Mouse (Mus musculus) midbrain, postnatal 0 days (tissue): ENCODE results near the gene Tex50. TPM values are rescaled to one million over a fixed set of nuclear protein-coding genes. Genes with fewer than 3 reads are reported as not detected.
A peak's percentile ranks its signal among the peaks of the same experiment; 100 is the strongest.

Experiments used
- ATAC-seq: fragments of 200-750 bp; cut with Nextera tagmentation; 2 replicates; pipeline ENCODE4 v1.8.0; 2017; ENCODE audit warnings: moderate number of reproducible peaks, mild to moderate bottlenecking, moderate TSS enrichment, moderate library complexity; ENCODE audit not compliant: low FRiP score
- DNase-seq: peaks from one replicate; pipeline ENCODE4 v3.0.0-alpha.2; 2015; ENCODE audit warnings: low spot score
- H3K27ac ChIP-seq: fragments of 300-500 bp; sonication (generic); 2 replicates; pipeline ENCODE4 v1.5.1; 2014; ENCODE audit warnings: low read depth, mild to moderate bottlenecking, low read length, mixed read lengths
- H3K27me3 ChIP-seq: fragments of 300-500 bp; sonication (generic); 2 replicates; pipeline ENCODE4 v1.6.1; 2014; ENCODE audit warnings: low read length, control low read depth, mixed read lengths; ENCODE audit not compliant: insufficient read depth
- H3K36me3 ChIP-seq: fragments of 300-500 bp; sonication (generic); 2 replicates; pipeline ENCODE4 v1.6.1; 2014; ENCODE audit warnings: low read length, control low read depth, mixed read lengths; ENCODE audit not compliant: insufficient read depth
- H3K4me1 ChIP-seq: fragments of 300-500 bp; sonication (generic); 2 replicates; pipeline ENCODE4 v1.6.1; 2014; ENCODE audit warnings: mild to moderate bottlenecking, control low read depth, antibody characterized with exemption, low read length, mixed read lengths; ENCODE audit not compliant: insufficient read depth
- H3K4me2 ChIP-seq: fragments of 300-500 bp; sonication (generic); 2 replicates; pipeline ENCODE4 v1.6.1; 2014; ENCODE audit warnings: low read depth, mild to moderate bottlenecking, low read length, mixed read lengths; ENCODE audit not compliant: poor library complexity, severe bottlenecking
- H3K4me3 ChIP-seq: fragments of 300-500 bp; sonication (generic); 2 replicates; pipeline ENCODE4 v1.5.1; 2014; ENCODE audit warnings: low read depth, mild to moderate bottlenecking, low read length, moderate library complexity
- H3K9ac ChIP-seq: fragments of 300-500 bp; sonication (generic); replicated peaks from 2 replicates; pipeline ENCODE4 v1.6.1; 2014; ENCODE audit warnings: mild to moderate bottlenecking, low read length, moderate library complexity, mixed read lengths; ENCODE audit not compliant: poor library complexity, severe bottlenecking
- H3K9me3 ChIP-seq: fragments of 300-500 bp; sonication (generic); 2 replicates; pipeline ENCODE4 v1.6.1; 2016; ENCODE audit warnings: low read length, control low read depth
- CTCF ChIP-seq: IDR thresholded peaks from 2 replicates; pipeline ENCODE4 v1.5.1; 2016; ENCODE audit warnings: antibody characterized with exemption, mild to moderate bottlenecking
- WGBS: fragments of 180-500 bp; shearing (Covaris S2); extraction: QIAGEN DNeasy Blood & Tissue Kit; methylation state at CpG from one replicate; pipeline ENCODE4 v1.1.7; 2014; 5-methylcytosine and 5-hydroxymethylcytosine counted together
- polyA plus RNA-seq: library from polyadenylated mRNA; unstranded; fragments of >200 nt; fragmentation: Nextera tagmentation; extraction: Ambion mirVana; gene quantifications from 2 replicates; pipeline ENCODE4 v1.2.1, GENCODE M21; 2015
- total RNA-seq: library from RNA; depleted of rRNA; stranded (reverse); fragments of >200 nt; gene quantifications from 2 replicates; pipeline ENCODE4 v1.2.3, GENCODE M21; 2014; rRNA removed

Tex50 gene
- total and polyA plus RNA-seq, 2 experiments from 2014 or later = 0.73 TPM; not detected in 1

GRCm38 (mm10) chr1:161109216-161109615 lies 49.9 kb downstream of the Tex50 start:
- no peaks in the 10 kb centered on the region for H3K4me1 ChIP-seq
- TF ChIP-seq CTCF = no peak
- no peaks in the 10 kb centered on the region for H3K9me3 ChIP-seq
- H3K36me3 ChIP-seq = peaks cover 8% of the 10 kb centered on the region
- 89% methylated on average over 8 of the region's 8 CpGs for WGBS
- no peaks in the 10 kb centered on the region for H3K27me3 ChIP-seq
- H3K9ac ChIP-seq = no peak overlapping the region
- H3K4me3 ChIP-seq = no peak overlapping the region
- H3K27ac ChIP-seq = no peak overlapping the region
- H3K4me2 ChIP-seq = no peak overlapping the region
- ATAC-seq = no peak
- DNase-seq = peak; percentile 1

Other genes with a start within 250 kb of the Tex50 start
- 0.05 TPM in 1 of 2 replicates, not detected in the other for gene Serpinc1, start 180.7 kb downstream of the Tex50 start, total RNA-seq
- 3.1 and 3.4 TPM in 2 replicates for gene Serpinc1, start 180.7 kb downstream of the Tex50 start, polyA plus RNA-seq
- gene Zbtb37, start 124.5 kb downstream of the Tex50 start, total RNA-seq = 35.5 and 55.6 TPM in 2 replicates
- gene Zbtb37, start 124.5 kb downstream of the Tex50 start, polyA plus RNA-seq = 8.5 and 12.7 TPM in 2 replicates
- gene Dars2, start 88.7 kb downstream of the Tex50 start, total RNA-seq = 12.9 and 14.6 TPM in 2 replicates
- gene Dars2, start 88.7 kb downstream of the Tex50 start, polyA plus RNA-seq = 19.6 and 22.9 TPM in 2 replicates
- gene Cenpl, start 88.6 kb downstream of the Tex50 start, total RNA-seq = 1.4 and 2.0 TPM in 2 replicates
- gene Cenpl, start 88.6 kb downstream of the Tex50 start, polyA plus RNA-seq = 5.2 and 6.1 TPM in 2 replicates
- 18.5 and 19.2 TPM in 2 replicates for gene Klhl20, start 27.8 kb downstream of the Tex50 start, total RNA-seq
- 13.3 and 14.2 TPM in 2 replicates for gene Klhl20, start 27.8 kb downstream of the Tex50 start, polyA plus RNA-seq
- gene Ankrd45, start 16.6 kb downstream of the Tex50 start, total RNA-seq = 30.1 and 37.5 TPM in 2 replicates
- gene Ankrd45, start 16.6 kb downstream of the Tex50 start, polyA plus RNA-seq = 28.7 and 30.5 TPM in 2 replicates
- gene Prdx6, start 91.9 kb upstream of the Tex50 start, total RNA-seq = 79.1 and 90.3 TPM in 2 replicates
- gene Prdx6, start 91.9 kb upstream of the Tex50 start, polyA plus RNA-seq = 159 and 160 TPM in 2 replicates
- gene Tnfsf4, start 236.1 kb upstream of the Tex50 start, total RNA-seq = not detected in 2 replicates
- not detected in 2 replicates for gene Tnfsf4, start 236.1 kb upstream of the Tex50 start, polyA plus RNA-seq